Mouse (Mus musculus): Measurements from ENCODE around the gene Bicd1.

Gene Bicd1

GRCm38 (mm10) chr6:149565720-149566498 lies 157.2 kb downstream of the Bicd1 start:
- DNase-seq (ENCODE audit: extremely low spot score, low read depth, low spot score), result peak; percentile 64

- DNase-seq (ENCODE audit: extremely low spot score, low read depth, low spot score), result no peak
Measured at GRCm38 (mm10) chr6:149567219-149567618, 158.5 kb downstream of the Bicd1 start.

GRCm38 (mm10) chr6:149574288-149574687 lies 165.6 kb downstream of the Bicd1 start:
- no peak for DNase-seq (ENCODE audit: extremely low spot score, low read depth, low spot score)

GRCm38 (mm10) chr6:149580053-149580452 lies 171.4 kb downstream of the Bicd1 start:
- DNase-seq (ENCODE audit: extremely low spot score, low read depth, low spot score), result no peak

GRCm38 (mm10) chr6:149585708-149586504 lies 177.2 kb downstream of the Bicd1 start:
- no peak for DNase-seq (ENCODE audit: extremely low spot score, low read depth, low spot score)

Measured in hindlimb bud, embryonic 11.5 days (tissue).